Mouse (Mus musculus) gastrocnemius, postnatal 36 days (tissue): ENCODE measurements at regions not wholly inside any gene's neighbourhood (a gene's known extent, or its start where the extent isn't known, plus 50 kb on each side); places are given as distances from the start of the nearest gene placed in this dataset.
A peak's percentile ranks its signal among the peaks of the same experiment; 100 is the strongest.

Source experiments
- DNase-seq, 2 experiments: peaks; one replicate each; pipeline ENCODE4 v3.0.0; 2022
- intact Hi-C: fragments of 180-260 bp; cut with DNase I; formaldehyde crosslinking; loops from one replicate; pipeline ENCODE4 v1.15.1; 2025

DNA sequence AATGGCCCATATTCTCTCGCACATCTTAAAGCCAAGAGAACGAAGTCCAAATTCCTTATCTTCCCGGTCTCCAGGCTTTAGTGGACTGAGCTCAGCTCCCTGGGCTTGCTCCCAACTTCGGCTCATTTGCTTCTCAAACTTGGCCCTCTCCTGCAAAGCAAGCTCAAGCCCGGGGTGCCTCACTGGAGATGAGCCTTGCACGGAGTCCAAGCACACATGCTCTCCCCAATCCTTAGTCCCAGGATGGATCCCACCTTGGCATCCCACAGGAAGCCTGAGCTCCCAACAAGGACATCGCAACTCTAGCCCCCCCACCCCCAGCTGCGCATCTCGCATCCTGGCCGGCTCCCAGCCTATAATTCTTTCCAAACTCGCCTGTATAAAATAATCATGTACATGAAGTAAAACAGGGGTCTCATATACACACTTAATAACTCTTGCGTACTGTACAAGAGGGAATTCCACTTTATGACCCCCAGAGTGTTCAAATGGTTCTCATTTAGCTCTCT lies 242.9 kb upstream of the Tbx3 start:
- intact Hi-C loops = no loop called here
- peak in 1 of 2 experiments; percentile 19 for DNase-seq

DNA sequence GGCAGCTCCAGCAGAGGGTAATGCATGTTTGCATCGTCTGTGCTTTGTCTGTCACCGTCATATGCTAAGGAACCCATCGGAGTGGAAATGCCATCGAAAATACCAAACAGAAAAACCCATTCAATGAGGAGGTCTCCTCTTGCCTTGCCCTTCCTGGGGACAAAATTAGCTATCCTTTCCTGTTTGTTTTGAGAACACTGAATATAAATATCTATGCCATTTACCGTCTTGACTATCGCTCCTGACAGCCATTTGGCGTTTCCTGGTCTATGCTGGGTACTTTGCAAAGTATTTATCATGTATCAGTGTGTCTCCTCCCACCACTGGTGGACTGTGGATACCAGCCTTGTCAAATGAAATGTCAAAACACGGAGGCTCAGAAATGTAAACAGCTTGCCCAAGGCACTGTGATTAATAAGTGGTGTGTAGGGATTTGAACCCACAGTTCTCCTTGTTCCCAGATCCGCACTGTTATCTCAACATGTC lies 239.2 kb upstream of the Tbx3 start:
- DNase-seq = no peak
- intact Hi-C loops = no loop called here

DNA sequence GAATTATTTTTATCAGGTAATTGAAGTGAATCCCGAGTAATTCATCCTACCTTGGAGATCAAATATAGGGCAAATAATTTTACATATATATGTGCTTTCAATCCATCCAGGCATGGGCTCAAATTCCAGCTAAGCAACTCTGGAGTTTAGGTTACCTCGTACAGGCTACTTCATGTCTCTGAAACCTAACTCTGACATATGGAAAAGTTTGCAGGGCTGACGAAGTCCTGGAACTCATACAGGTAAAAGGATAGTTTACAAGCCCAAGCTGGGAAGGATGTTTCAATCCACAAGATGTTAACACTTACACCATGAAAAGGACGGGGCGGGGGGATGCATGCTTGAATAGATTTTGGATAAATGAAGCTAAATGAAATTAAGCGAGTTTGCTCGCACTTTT lies 235.9 kb upstream of the Tbx3 start:
- intact Hi-C loops = no loop called here
- DNase-seq = no peak

- intact Hi-C loops = no loop called here
- DNase-seq = no peak
Observed at GRCm38 (mm10) chr5:119448494-119448893, 222.0 kb upstream of the Tbx3 start.

DNA sequence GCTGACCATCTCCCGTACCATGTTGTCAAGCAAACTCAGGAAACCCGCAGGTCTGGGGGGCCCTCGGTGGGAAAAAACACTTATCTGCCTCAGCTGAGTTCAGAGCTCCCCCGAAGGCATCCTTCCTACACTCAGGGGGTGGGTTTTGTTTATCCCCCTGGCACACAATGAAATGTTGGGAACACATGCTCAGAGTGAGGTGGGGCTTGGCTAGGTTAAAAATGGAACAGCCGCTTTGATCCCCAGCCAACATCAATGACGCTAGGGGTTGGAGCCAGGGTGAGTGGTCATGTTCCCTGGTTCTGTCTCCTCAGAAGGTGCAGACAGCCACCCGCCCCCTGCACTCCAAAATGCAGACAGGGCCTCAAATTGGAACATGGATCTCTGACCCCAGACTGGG lies 221.3 kb upstream of the Tbx3 start:
- no peak for DNase-seq
- intact Hi-C loops = no loop called here

DNA sequence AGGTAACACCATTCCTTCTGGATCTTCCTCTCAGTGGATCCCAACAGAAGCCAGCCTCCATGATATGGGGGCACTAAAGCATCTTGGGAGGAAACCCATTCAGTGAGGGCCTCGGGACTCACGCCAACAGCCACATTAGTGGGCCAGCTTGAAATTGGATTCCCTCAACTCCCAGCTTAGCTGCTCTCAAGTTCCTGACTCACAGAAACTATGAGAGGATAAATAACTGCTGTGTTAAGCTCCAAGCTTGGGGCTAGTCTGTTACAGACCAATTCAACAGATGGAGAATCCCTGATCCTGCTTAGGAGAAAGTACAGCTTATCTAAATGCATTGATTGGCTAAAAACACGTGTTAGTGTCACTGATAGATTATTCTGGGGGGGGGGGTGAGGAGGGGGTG lies 210.7 kb upstream of the Tbx3 start:
- DNase-seq = no peak
- intact Hi-C loops = no loop called here

- intact Hi-C loops = no loop called here
- no peak for DNase-seq
Observed at GRCm38 (mm10) chr5:119462659-119463530, 207.6 kb upstream of the Tbx3 start.

DNA sequence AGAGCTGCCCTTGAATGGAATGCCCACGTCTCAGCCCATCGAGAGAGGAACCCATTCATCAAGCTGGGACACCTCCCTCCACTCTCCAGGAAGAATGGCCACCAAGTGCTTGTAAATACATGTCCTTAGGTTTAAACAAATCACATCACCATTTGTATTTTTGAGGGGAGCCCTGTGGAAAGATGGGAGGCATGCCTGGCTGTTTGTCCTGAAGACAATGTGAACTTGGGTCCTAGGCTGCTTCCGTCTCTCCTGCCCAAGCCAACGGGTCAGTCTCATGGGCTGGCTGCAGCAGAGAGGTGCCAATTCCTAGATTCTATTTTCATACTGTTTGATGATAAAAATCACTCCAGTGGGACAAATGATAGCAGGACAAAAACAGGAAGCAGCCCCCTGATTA lies 205.9 kb upstream of the Tbx3 start:
- no peak for DNase-seq
- intact Hi-C loops = no loop called here

DNA sequence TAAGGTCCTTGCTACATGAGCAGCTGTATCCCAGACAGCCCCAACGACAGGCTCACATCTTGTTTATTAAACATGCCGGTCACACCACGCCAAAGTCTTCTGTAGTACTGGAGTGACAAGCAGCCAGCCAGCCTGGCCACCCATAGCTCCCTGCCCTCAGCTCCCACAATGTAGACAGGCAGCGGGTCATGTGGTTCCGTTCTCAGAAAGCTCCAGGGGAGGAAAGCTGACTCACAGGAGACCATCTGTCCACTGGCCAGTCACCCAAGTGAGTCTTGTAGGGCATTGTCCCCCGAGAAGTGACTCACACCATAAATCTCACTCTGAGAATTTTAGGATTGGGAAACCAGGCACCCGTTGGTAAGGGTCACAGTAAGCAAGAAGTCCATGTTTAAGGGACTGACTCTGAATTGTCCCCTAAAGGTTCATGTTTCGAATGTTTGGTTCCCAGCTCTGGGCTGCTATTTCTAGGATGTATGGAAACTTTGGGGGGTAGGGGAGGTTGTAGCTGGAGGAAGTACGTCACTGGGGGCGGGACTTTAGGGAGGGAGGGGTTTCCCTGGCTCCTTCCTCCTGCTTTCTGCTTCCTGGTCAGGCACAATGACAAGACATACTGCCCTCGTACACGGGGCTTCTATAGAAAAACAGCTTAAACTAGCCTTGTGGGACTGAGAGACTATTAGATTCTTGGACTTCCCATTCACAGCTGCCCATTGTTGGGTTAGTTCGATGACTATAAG lies 203.0 kb upstream of the Tbx3 start:
- intact Hi-C loops = no loop called here
- DNase-seq = no peak

DNA sequence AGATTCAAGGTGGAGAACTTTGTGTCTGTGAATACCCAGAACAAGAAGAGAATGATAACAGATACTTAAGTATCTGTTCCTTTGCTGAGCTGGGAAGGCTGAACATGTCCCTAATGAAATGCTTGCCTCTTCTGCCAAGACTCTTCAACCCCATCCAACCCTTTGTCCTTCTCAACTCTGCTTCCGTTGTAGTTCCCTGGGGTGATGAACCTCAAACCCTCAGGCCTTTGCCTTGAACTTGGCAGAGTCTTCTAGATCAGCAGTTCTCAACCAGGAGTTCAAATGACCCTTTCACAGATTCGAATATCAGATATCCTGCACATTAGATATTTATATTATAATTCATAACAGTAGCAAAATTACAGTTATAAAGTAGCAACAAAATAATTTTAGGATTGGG lies 192.5 kb upstream of the Tbx3 start:
- DNase-seq = no peak
- intact Hi-C loops = no loop called here

GRCm38 (mm10) chr5:119478331-119478730 lies 192.1 kb upstream of the Tbx3 start:
- DNase-seq = no peak
- intact Hi-C loops = no loop called here

DNA sequence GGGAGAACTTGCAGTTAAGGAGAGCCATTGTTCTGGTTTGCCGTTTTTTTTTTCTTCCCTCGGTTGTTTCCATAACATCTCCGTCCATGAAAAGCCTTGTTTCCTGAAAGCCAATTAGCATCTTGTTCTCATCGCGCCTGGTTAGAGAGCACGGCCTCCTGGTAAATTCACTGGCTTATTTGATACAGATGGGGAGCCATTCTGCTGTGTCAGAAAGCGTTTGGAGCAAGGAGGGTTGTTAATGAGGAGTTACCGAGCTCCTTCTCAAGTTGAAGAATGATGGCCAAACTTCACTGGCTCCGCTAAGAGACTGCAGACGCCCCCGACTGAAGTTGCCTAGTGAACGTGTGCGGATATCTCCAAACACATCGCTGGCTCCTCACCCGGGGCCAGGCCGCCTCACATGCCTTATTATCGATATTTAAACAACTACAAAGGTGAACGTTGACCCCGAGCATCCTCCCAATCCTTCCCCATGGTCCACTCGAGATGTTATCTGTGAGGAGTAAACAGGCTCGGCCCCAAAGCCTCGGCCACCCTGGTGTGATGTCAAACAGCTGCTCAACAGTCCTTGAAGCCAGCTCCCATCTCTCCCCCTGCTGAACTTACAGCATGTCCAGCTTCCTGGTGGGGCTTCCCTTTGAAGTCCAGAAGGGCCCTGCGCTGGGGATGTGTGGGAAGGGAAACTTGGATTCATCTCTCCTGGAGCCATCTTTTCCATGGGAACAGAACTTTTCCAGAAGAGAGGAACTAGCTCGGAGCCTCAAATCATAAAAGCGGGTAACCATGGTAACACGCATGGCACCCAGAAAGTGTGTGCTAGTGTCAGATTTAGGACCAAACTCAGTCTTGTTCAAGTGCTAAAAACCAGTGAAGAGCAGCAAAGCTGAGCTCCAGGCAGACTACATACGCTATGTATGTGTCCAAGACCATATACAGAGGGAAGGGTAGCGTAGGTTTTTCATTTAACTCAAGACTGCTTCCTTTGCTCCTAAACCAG lies 190.0 kb upstream of the Tbx3 start:
- intact Hi-C loops = no loop called here
- DNase-seq = no peak

GRCm38 (mm10) chr5:119483706-119484105 lies 186.8 kb upstream of the Tbx3 start:
- intact Hi-C loops = no loop called here
- DNase-seq = no peak

DNA sequence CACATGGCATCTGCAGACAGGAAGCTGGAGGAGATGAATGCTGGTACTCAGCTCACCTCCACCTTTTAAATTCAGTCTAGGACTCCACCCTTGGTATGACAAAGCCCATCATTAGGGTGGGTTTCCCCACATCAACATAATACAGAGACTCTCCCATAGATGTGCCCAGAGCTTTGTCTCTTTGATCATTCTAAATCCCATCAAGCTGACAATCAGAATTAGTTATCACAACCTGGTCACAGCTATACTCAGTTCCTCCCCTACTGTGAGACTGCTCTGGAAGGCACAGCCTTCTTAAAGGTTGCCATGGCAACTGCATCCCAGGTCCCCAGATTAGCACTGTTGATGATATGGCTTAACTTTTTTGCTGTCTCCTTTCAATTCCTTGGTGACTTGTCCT lies 184.3 kb upstream of the Tbx3 start:
- DNase-seq = no peak

DNA sequence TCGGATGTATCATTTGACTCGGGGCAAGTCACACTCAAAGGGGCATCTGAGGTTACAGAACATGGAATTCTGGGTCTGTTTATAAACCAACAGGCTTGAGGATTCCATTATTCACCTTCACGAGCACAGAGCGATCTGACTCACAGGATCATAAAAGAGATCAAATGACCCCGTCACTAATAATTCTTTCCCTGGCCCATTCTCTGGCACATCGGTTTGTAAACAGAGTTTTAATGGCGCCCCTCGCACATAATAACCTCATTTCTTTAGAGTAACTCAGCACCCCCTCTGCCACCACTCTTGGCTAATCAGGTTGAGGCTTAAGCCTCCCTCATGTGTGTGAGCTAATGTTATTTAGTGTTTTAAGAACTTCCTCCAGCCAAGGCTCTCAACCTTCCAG lies 183.3 kb upstream of the Tbx3 start:
- intact Hi-C loops = no loop called here
- DNase-seq = no peak

More for the DNA sequence above, 184.3 kb upstream of the Tbx3 start:
- intact Hi-C loops = no loop called here

GRCm38 (mm10) chr5:119497501-119497900 lies 173.0 kb upstream of the Tbx3 start:
- intact Hi-C loops = no loop called here
- DNase-seq = no peak

DNA sequence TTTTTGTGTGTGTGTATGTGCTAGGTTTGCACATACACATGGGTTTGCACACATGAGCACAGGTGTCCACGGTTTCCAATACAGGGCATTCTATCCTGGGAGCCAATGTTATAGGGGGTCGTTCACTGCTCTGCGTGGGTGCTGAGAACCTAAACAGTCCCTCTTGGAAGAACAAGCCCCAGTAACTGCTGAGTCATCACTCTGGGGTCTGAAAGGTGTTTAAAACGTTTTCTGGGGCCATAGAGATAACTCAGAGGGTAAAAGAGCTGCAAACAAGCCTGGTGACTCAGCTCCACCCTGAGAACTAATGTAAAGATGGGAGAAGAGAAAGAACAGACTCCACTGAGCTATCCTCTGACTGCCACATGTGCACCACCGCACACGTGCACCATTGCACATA lies 172.0 kb upstream of the Tbx3 start:
- DNase-seq = no peak
- intact Hi-C loops = no loop called here

GRCm38 (mm10) chr5:119507709-119508108 lies 162.8 kb upstream of the Tbx3 start:
- intact Hi-C loops = no loop called here

DNA sequence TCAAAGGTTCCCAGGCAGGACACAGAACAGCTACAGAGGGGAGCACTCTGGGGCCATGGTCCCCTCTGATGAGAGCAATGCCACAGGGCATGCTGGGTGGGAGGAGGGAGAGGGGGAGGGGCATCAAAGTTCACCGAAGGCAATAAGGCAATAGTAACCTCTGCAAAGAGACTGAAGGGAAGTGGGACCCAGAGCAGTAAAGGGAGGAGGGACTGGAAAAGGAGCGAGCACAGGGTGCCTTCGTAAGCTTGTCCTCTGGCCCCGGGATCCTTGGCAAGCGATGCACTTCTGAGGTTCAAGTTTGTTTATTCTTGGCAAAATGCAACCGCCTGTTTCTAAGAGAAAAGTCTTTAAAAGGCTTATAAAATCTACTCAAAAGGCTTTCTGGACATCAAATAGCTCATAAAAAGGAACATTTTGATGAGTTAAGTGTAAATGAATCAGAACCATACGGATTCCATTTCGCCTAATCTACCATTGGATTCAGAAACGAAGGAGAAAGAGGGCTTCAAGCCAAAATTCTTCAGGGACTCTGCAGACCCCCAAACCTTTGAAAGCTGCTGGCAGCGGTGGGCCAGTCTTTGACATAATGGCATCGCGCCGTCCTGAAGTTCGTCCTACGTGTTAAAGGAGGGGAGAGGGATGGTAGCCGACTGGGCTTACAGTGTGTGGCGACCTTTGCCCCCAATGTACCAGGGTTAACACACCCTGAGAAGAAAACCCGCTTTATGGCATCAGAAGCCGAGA lies 151.8 kb upstream of the Tbx3 start:
- no peak for DNase-seq
- intact Hi-C loops = no loop called here

More at GRCm38 (mm10) chr5:119507709-119508108, 162.8 kb upstream of the Tbx3 start:
- no peak for DNase-seq

- no peak for DNase-seq
- intact Hi-C loops = no loop called here
Observed at GRCm38 (mm10) chr5:119524171-119524570, 146.3 kb upstream of the Tbx3 start.
